Mouse (Mus musculus): ENCODE data around the gene Gm9817. TPM values are rescaled to one million over a fixed set of nuclear protein-coding genes. Genes with fewer than 3 reads are reported as not detected.

The Gm9817 gene
- polyA plus RNA-seq, 1 experiment, result not detected

GRCm38 (mm10) chr13:45064951-45065350 is 13.5 kb upstream of the Gm9817 start:
- peaks cover 3% of the 10 kb centered on the region; the same call in 1 of the 2 replicates for H3K4me1 ChIP-seq (ENCODE audit: control insufficient read depth, insufficient read depth, low read length)
- TF ChIP-seq POLR2A (IDR thresholded peaks at IDR 0.05; ENCODE audit: borderline replicate concordance, control insufficient read depth, low read depth, low read length) (no peak), CTCF (IDR thresholded peaks at IDR 0.05; ENCODE audit: control insufficient read depth, insufficient read depth, low read length) (no peak)
- 77% methylated on average over 4 of the region's 4 CpGs for WGBS
- H3K4me3 ChIP-seq (replicated peaks; ENCODE audit: control insufficient read depth, low read depth, low read length), result no peak overlapping the region
- no peak overlapping the region for H3K27ac ChIP-seq (ENCODE audit: control insufficient read depth, insufficient read depth, low read depth, low read length, poor library complexity)

- 87% methylated on average over 6 of the region's 6 CpGs for WGBS
- H3K4me1 ChIP-seq (ENCODE audit: control insufficient read depth, insufficient read depth, low read length), result no peaks in the 10 kb centered on the region
- H3K27ac ChIP-seq (ENCODE audit: control insufficient read depth, insufficient read depth, low read depth, low read length, poor library complexity), result no peak overlapping the region
- TF ChIP-seq CTCF (IDR thresholded peaks at IDR 0.05; ENCODE audit: control insufficient read depth, insufficient read depth, low read length), result no peak
- no peak for TF ChIP-seq POLR2A (IDR thresholded peaks at IDR 0.05; ENCODE audit: borderline replicate concordance, control insufficient read depth, low read depth, low read length)
- H3K4me3 ChIP-seq (replicated peaks; ENCODE audit: control insufficient read depth, low read depth, low read length), result no peak overlapping the region
These were observed 8.1 kb upstream of the Gm9817 start for GRCm38 (mm10) chr13:45070366-45070765.

GRCm38 (mm10) chr13:45075012-45075411 is 3.5 kb upstream of the Gm9817 start:
- no peak overlapping the region for H3K4me3 ChIP-seq (replicated peaks; ENCODE audit: control insufficient read depth, low read depth, low read length)
- H3K4me1 ChIP-seq (ENCODE audit: control insufficient read depth, insufficient read depth, low read length), result no peaks in the 10 kb centered on the region

DNA sequence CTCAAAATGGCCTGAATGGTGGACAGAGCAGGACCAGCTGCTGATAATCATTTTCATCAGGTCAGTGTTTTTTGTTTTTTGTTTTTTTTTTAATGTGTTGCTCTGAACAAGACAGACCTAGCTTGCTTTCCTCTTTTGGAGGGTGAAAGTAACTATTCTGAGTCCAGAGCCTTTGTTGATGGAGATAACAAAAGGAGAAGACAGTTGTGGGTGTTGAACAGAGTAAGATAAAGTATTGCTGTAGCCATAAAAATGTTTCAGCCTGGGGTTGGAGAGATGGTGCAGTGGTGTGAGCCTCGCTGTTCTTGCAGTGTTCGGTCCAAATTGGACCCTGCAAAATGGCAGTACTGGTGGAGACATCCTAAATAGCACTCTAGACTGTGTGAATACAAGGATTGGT is 2.8 kb upstream of the Gm9817 start:
- WGBS, result 80% methylated on average over 2 of the region's 2 CpGs
- Histone ChIP-seq H3K4me1 (ENCODE audit: control insufficient read depth, insufficient read depth, low read length) (no peaks in the 10 kb centered on the region), H3K27ac (ENCODE audit: control insufficient read depth, insufficient read depth, low read depth, low read length, poor library complexity) (no peak overlapping the region), H3K4me3 (replicated peaks; ENCODE audit: control insufficient read depth, low read depth, low read length) (no peak overlapping the region)
- TF ChIP-seq POLR2A (IDR thresholded peaks at IDR 0.05; ENCODE audit: borderline replicate concordance, control insufficient read depth, low read depth, low read length), result no peak
- no peak for TF ChIP-seq CTCF (IDR thresholded peaks at IDR 0.05; ENCODE audit: control insufficient read depth, insufficient read depth, low read length)

More at GRCm38 (mm10) chr13:45075012-45075411, 3.5 kb upstream of the Gm9817 start:
- H3K27ac ChIP-seq (ENCODE audit: control insufficient read depth, insufficient read depth, low read depth, low read length, poor library complexity), result no peak overlapping the region
- TF ChIP-seq POLR2A (IDR thresholded peaks at IDR 0.05; ENCODE audit: borderline replicate concordance, control insufficient read depth, low read depth, low read length) (no peak), CTCF (IDR thresholded peaks at IDR 0.05; ENCODE audit: control insufficient read depth, insufficient read depth, low read length) (no peak)

DNA sequence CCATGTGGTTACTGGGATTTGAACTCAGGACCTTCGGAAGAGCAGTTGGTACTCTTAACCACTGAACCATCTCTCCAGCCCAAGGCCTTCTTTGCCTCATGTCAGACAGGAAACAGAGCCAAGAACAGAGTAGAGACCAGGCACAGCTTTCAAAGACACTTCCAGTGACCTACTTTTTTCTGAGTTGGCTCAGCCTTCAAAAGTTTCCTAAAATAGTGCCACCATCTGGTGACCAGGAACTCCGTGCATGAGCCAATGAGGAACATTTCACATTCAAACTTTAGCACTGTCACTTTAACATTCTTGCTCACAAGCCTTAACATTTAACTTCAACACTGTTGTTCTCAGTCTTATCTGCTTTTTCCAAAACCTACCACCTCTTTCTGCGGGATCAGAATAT is 2.3 kb downstream of the Gm9817 start:
- Histone ChIP-seq H3K4me1 (ENCODE audit: control insufficient read depth, insufficient read depth, low read length) (no peaks in the 10 kb centered on the region), H3K27ac (ENCODE audit: control insufficient read depth, insufficient read depth, low read depth, low read length, poor library complexity) (no peak overlapping the region), H3K4me3 (replicated peaks; ENCODE audit: control insufficient read depth, low read depth, low read length) (no peak overlapping the region)
- 89% methylated on average over 3 of the region's 3 CpGs for WGBS
- TF ChIP-seq CTCF (IDR thresholded peaks at IDR 0.05; ENCODE audit: control insufficient read depth, insufficient read depth, low read length) (no peak), POLR2A (IDR thresholded peaks at IDR 0.05; ENCODE audit: borderline replicate concordance, control insufficient read depth, low read depth, low read length) (no peak)

DNA sequence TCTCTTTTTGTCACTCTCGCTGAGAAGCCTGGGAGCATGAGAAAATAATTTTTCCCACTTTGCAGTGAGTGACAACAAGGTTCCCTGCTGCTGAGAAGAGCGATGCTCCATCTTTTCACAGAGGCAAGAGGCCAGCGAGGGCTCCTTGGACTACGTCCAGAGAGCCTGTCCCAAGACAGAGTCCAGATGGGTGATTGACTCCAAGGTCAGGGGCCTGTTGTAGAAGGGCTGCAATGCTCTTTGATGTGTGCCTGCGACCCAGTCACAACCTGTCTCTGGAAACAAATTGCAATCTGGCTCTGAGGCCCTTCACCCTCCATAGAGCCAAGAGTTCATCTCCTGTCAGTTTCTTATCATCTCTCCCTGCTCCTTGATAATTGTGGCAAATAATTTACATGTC is 5.2 kb downstream of the Gm9817 start:
- Histone ChIP-seq H3K4me1 (ENCODE audit: control insufficient read depth, insufficient read depth, low read length) (no peaks in the 10 kb centered on the region), H3K4me3 (replicated peaks; ENCODE audit: control insufficient read depth, low read depth, low read length) (no peak overlapping the region), H3K27ac (ENCODE audit: control insufficient read depth, insufficient read depth, low read depth, low read length, poor library complexity) (no peak overlapping the region)
- WGBS, result 84% methylated on average over 5 of the region's 5 CpGs
- no peak for TF ChIP-seq CTCF (IDR thresholded peaks at IDR 0.05; ENCODE audit: control insufficient read depth, insufficient read depth, low read length)
- no peak for TF ChIP-seq POLR2A (IDR thresholded peaks at IDR 0.05; ENCODE audit: borderline replicate concordance, control insufficient read depth, low read depth, low read length)

DNA sequence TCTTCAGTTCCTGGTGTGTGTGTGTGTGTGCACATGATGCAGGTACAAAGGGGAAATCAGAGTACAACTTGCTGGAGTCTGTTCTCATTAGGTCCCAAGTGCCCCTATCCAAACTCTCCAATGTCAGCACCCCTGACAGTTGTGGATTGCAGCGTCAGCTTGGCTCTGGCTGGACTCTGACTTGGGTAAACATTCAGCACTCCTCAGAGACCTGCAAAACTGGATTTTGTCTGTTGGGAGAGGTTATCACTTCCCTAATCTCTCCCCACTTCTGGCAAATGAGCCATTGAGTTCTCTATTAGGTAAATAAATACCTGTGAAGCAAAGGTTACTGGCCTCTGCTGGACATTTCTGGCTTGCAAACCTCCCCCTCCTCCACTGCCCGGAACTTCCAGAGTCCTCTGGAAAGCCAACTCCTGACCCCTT is 10.3 kb downstream of the Gm9817 start:
- H3K4me3 ChIP-seq (replicated peaks; ENCODE audit: control insufficient read depth, low read depth, low read length), result no peak overlapping the region

GRCm38 (mm10) chr13:45089846-45090245 is 11.4 kb downstream of the Gm9817 start:
- Histone ChIP-seq H3K4me3 (replicated peaks; ENCODE audit: control insufficient read depth, low read depth, low read length) (no peak overlapping the region), H3K4me1 (ENCODE audit: control insufficient read depth, insufficient read depth, low read length) (no peaks in the 10 kb centered on the region), H3K27ac (ENCODE audit: control insufficient read depth, insufficient read depth, low read depth, low read length, poor library complexity) (no peak overlapping the region)
- TF ChIP-seq CTCF (IDR thresholded peaks at IDR 0.05; ENCODE audit: control insufficient read depth, insufficient read depth, low read length), result no peak
- TF ChIP-seq POLR2A (IDR thresholded peaks at IDR 0.05; ENCODE audit: borderline replicate concordance, control insufficient read depth, low read depth, low read length), result no peak
- 76% methylated on average over 13 of the region's 13 CpGs for WGBS

More for the DNA sequence above, 10.3 kb downstream of the Gm9817 start:
- no peak overlapping the region for H3K27ac ChIP-seq (ENCODE audit: control insufficient read depth, insufficient read depth, low read depth, low read length, poor library complexity)
- TF ChIP-seq POLR2A (IDR thresholded peaks at IDR 0.05; ENCODE audit: borderline replicate concordance, control insufficient read depth, low read depth, low read length) (no peak), CTCF (IDR thresholded peaks at IDR 0.05; ENCODE audit: control insufficient read depth, insufficient read depth, low read length) (no peak)
- H3K4me1 ChIP-seq (ENCODE audit: control insufficient read depth, insufficient read depth, low read length), result no peaks in the 10 kb centered on the region
- WGBS, result 44% methylated on average over 2 of the region's 2 CpGs

DNA sequence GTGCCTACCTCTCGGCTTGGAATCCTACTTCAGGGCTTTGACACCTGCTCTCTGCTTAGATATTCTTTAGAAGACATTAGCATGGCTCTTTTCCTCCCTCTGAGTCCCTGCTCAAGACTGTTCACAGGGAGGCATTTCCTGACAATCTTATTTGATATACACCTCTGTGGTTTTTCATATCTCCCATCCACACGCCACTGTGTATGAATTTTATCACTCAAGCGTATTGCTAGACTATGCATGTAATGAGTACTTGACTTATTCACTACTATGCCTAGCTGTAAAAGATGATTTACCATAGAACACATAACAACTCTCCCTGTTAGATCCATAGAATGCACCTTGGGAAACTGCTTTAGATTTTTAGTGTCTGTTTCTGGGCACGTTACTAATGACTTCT is 14.3 kb downstream of the Gm9817 start:
- no peak overlapping the region for H3K4me3 ChIP-seq (replicated peaks; ENCODE audit: control insufficient read depth, low read depth, low read length)
- no peak overlapping the region for H3K27ac ChIP-seq (ENCODE audit: control insufficient read depth, insufficient read depth, low read depth, low read length, poor library complexity)
- WGBS, result 65% methylated on average over 4 of the region's 4 CpGs
- no peak for TF ChIP-seq POLR2A (IDR thresholded peaks at IDR 0.05; ENCODE audit: borderline replicate concordance, control insufficient read depth, low read depth, low read length)
- TF ChIP-seq CTCF (IDR thresholded peaks at IDR 0.05; ENCODE audit: control insufficient read depth, insufficient read depth, low read length), result no peak
- H3K4me1 ChIP-seq (ENCODE audit: control insufficient read depth, insufficient read depth, low read length), result no peaks in the 10 kb centered on the region

Data from bone marrow, adult 2 months (tissue).